Mouse (Mus musculus): ENCODE results near the gene Rap2b.

Gene Rap2b

GRCm38 (mm10) chr3:61386368-61386767, 24.9 kb downstream of the Rap2b start:
- 75% methylated on average over 4 of the region's 4 CpGs for WGBS

GRCm38 (mm10) chr3:61391564-61391963, 30.1 kb downstream of the Rap2b start:
- 56% methylated on average over 4 of the region's 4 CpGs for WGBS

- 95% methylated on average over 1 of the region's 1 CpGs for WGBS
Observed at GRCm38 (mm10) chr3:61392881-61393280, 31.4 kb downstream of the Rap2b start.

- WGBS = 84% methylated on average over 3 of the region's 3 CpGs
Observed at GRCm38 (mm10) chr3:61393520-61393919, 32.1 kb downstream of the Rap2b start.

GRCm38 (mm10) chr3:61395382-61395781, 33.9 kb downstream of the Rap2b start:
- WGBS = 95% methylated on average over 3 of the region's 3 CpGs

- 62% methylated on average over 2 of the region's 2 CpGs for WGBS
Observed at GRCm38 (mm10) chr3:61396728-61397127, 35.3 kb downstream of the Rap2b start.

GRCm38 (mm10) chr3:61400823-61401387, 39.5 kb downstream of the Rap2b start:
- 78% methylated on average over 1 of the region's 1 CpGs for WGBS

- WGBS = 74% methylated on average over 4 of the region's 4 CpGs
Observed at GRCm38 (mm10) chr3:61406921-61407320, 45.5 kb downstream of the Rap2b start.

GRCm38 (mm10) chr3:61409683-61410082, 48.2 kb downstream of the Rap2b start:
- WGBS = 80% methylated on average over 6 of the region's 6 CpGs

- WGBS = 56% methylated on average over 1 of the region's 1 CpGs
Observed at GRCm38 (mm10) chr3:61415883-61416282, 54.4 kb downstream of the Rap2b start.
